Mouse (Mus musculus): ENCODE measurements around the gene Mmp20. TPM values are rescaled to one million over a fixed set of nuclear protein-coding genes. Genes with fewer than 3 reads are reported as not detected.

Mmp20 gene
- polyA plus RNA-seq, 2 experiments, result not detected

DNA sequence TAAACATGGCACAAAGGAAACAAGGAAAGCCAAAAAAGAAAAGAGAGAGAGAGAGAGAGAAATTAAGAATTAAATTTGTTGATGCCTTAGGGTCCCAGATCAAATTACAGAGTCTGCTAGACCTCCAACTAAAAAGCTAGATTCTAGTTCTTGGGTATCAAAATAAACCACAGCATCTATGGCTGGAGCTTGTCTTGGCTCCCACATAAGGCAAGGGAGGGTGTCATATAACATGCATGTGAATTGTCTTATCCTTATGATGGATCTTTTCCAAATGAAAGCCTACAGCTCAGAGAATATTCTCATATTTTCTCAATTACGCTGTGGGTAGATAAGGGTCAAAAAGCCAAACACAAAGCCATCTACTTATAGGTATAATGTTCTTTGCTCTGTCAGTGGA lies 41.6 kb downstream of the Mmp20 start:
- 71% methylated on average over 1 of the region's 1 CpGs for WGBS (ENCODE audit: insufficient replicate concordance)

DNA sequence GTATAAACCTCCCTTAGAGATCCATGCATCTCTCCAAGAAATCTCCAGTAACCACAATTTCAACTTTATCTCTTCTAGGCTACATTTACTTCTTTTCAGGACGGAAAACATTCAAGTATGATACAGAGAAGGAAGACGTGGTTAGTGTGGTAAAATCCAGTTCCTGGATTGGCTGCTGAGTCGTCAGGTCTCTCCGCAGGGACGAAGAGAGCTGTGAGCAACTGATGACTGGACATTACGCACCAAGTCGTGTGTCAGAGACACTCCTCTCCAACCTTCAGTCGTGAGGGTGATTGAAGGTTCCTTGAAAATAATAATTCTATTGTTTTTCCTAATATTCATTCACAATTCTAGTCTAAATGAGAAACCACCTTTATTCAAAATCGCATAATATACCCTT lies 45.0 kb downstream of the Mmp20 start:
- 30% methylated on average over 9 of the region's 9 CpGs for WGBS (ENCODE audit: insufficient replicate concordance)
- no peak overlapping the region for H3K27ac ChIP-seq

More for the DNA sequence above, 41.6 kb downstream of the Mmp20 start:
- no peaks in the 10 kb centered on the region for H3K4me1 ChIP-seq (replicated peaks; ENCODE audit: control insufficient read depth in 2 of 2, insufficient read depth in 2 of 2, low read length in 1 of 2)
- TF ChIP-seq CTCF (IDR thresholded peaks at IDR 0.05; ENCODE audit: low read depth), result no peak
- no peak for TF ChIP-seq EP300 (IDR thresholded peaks at IDR 0.05; ENCODE audit: low read depth)
- no peak overlapping the region for H3K9ac ChIP-seq (replicated peaks)
- H3K36me3 ChIP-seq (replicated peaks; ENCODE audit: control insufficient read depth, insufficient read depth, low read depth), result no peaks in the 10 kb centered on the region
- no peak overlapping the region for H3K4me3 ChIP-seq (ENCODE audit: insufficient read depth in 1 of 2, low read depth in 2 of 2, low read length in 2 of 2)
- no peak for DNase-seq (ENCODE audit: low read depth in 3 of 3, low spot score in 3 of 3)
- no peak for ATAC-seq (ENCODE audit: insufficient read depth)
- H3K27me3 ChIP-seq (ENCODE audit: control insufficient read depth, insufficient read depth, low read length), result no peaks in the 10 kb centered on the region
- H3K9me3 ChIP-seq (ENCODE audit: control insufficient read depth, low read length), result no peaks in the 10 kb centered on the region
- no peak overlapping the region for H3K27ac ChIP-seq
- H3K4me2 ChIP-seq (ENCODE audit: low read depth), result no peak overlapping the region

DNA sequence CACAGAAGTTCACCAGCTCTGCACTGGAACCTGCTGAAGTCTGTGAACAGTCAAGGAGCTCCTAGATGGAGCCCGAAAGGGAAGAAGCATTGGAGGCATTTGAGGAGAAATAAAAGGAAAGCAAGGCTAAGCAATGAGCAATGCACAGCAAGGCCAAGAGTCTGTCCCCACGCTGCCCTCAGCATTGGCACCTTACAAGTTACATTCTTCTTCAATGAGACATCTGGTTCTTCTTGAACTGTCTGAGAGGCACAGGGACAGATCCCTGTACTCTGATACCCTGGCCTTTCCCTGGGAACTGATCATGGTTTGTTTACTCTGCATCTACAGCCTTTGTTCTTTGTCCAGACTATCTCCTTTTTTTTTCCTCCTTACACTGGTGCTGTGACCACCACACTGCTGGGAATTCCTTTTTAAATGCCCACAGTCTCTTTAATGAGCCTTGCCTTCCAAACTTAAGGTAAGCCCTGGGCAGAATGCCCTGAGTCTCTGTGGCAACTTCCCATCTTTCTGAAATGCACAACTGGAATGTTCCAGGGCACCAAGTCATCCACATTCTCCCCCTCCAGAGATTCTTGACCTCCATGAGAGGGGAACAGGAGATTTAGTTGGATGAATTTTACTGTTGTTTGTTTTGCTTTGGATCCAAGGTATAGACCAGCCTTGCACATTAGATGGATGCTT lies 50.3 kb downstream of the Mmp20 start:
- Histone ChIP-seq H3K27ac (no peak overlapping the region), H3K36me3 (replicated peaks; ENCODE audit: control insufficient read depth, insufficient read depth, low read depth) (no peaks in the 10 kb centered on the region), H3K4me1 (replicated peaks; ENCODE audit: control insufficient read depth in 2 of 2, insufficient read depth in 2 of 2, low read length in 1 of 2) (no peaks in the 10 kb centered on the region), H3K9ac (replicated peaks) (no peak overlapping the region), H3K4me2 (ENCODE audit: low read depth) (no peak overlapping the region), H3K9me3 (ENCODE audit: control insufficient read depth, low read length) (no peaks in the 10 kb centered on the region), H3K27me3 (ENCODE audit: control insufficient read depth, insufficient read depth, low read length) (no peaks in the 10 kb centered on the region), H3K4me3 (ENCODE audit: insufficient read depth in 1 of 2, low read depth in 2 of 2, low read length in 2 of 2) (no peak overlapping the region)
- no peak for DNase-seq (ENCODE audit: low read depth in 3 of 3, low spot score in 3 of 3)
- TF ChIP-seq CTCF (IDR thresholded peaks at IDR 0.05; ENCODE audit: low read depth), result no peak
- TF ChIP-seq EP300 (IDR thresholded peaks at IDR 0.05; ENCODE audit: low read depth), result no peak
- 47% methylated on average over 2 of the region's 2 CpGs for WGBS (ENCODE audit: insufficient replicate concordance)
- no peak for ATAC-seq (ENCODE audit: insufficient read depth)

More for the DNA sequence above, 45.0 kb downstream of the Mmp20 start:
- no peaks in the 10 kb centered on the region for H3K36me3 ChIP-seq (replicated peaks; ENCODE audit: control insufficient read depth, insufficient read depth, low read depth)
- H3K9me3 ChIP-seq (ENCODE audit: control insufficient read depth, low read length), result no peaks in the 10 kb centered on the region
- no peaks in the 10 kb centered on the region for H3K4me1 ChIP-seq (replicated peaks; ENCODE audit: control insufficient read depth in 2 of 2, insufficient read depth in 2 of 2, low read length in 1 of 2)
- DNase-seq (ENCODE audit: low read depth in 3 of 3, low spot score in 3 of 3), result no peak
- no peak overlapping the region for H3K4me3 ChIP-seq (ENCODE audit: insufficient read depth in 1 of 2, low read depth in 2 of 2, low read length in 2 of 2)
- H3K4me2 ChIP-seq (ENCODE audit: low read depth), result no peak overlapping the region
- ATAC-seq (ENCODE audit: insufficient read depth), result no peak
- H3K27me3 ChIP-seq (ENCODE audit: control insufficient read depth, insufficient read depth, low read length), result no peaks in the 10 kb centered on the region
- TF ChIP-seq EP300 (IDR thresholded peaks at IDR 0.05; ENCODE audit: low read depth), result no peak
- H3K9ac ChIP-seq (replicated peaks), result no peak overlapping the region

DNA sequence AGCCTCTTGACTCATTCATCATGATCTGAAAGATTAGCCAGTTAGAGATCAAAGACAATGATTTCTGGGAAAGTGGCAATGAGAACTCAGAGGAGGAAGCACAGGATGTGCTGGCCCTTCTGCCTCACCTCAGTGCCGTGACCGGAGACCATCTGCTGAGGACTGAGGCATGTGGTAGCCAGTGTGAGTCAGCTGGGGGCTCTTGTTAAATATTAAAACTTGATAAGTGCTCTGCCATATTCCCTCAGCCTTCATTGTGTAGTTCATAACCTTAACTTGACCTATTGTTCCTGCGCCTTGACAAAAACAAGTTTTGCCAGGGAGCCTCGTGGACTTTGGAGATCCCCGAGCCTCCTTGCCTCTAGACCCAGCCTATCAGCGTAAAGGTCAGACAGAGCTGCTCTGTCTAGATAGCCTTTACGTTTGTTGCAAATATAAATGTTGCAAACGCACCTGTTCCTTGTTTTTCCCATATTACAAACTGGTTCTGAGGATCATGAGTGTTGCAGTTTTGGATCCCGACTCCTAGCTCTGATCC lies 54.1 kb downstream of the Mmp20 start:
- Histone ChIP-seq H3K36me3 (replicated peaks; ENCODE audit: control insufficient read depth, insufficient read depth, low read depth) (no peaks in the 10 kb centered on the region), H3K9ac (replicated peaks) (no peak overlapping the region), H3K4me1 (replicated peaks; ENCODE audit: control insufficient read depth in 2 of 2, insufficient read depth in 2 of 2, low read length in 1 of 2) (no peaks in the 10 kb centered on the region), H3K27me3 (ENCODE audit: control insufficient read depth, insufficient read depth, low read length) (no peaks in the 10 kb centered on the region), H3K27ac (no peak overlapping the region), H3K4me3 (ENCODE audit: insufficient read depth in 1 of 2, low read depth in 2 of 2, low read length in 2 of 2) (no peak overlapping the region), H3K9me3 (ENCODE audit: control insufficient read depth, low read length) (no peaks in the 10 kb centered on the region), H3K4me2 (ENCODE audit: low read depth) (no peak overlapping the region)
- 61% methylated on average over 9 of the region's 9 CpGs for WGBS (ENCODE audit: insufficient replicate concordance)
- ATAC-seq (ENCODE audit: insufficient read depth), result no peak
- no peak for TF ChIP-seq EP300 (IDR thresholded peaks at IDR 0.05; ENCODE audit: low read depth)
- TF ChIP-seq CTCF (IDR thresholded peaks at IDR 0.05; ENCODE audit: low read depth), result no peak
- DNase-seq (ENCODE audit: low read depth in 3 of 3, low spot score in 3 of 3), result no peak

DNA sequence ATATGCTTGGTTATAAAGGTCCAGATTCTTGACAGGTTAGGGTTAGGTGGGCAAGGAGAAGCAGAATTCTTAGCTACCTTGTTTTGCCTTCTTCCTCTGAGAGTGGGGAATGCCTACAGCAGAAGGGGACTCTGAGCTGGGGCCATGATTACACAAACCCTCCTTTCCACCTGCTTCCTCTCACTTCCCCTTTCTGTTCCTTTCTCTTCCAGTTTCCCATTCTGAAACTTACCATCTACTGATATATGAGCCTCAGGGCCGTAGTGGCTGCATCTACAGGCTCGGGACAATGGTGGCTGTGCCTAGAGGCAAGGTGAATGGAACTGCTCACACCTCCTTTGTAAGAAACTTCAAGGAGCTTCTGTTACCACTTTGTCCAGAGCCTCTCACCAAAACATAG lies 58.0 kb downstream of the Mmp20 start:
- Histone ChIP-seq H3K9me3 (ENCODE audit: control insufficient read depth, low read length) (no peaks in the 10 kb centered on the region), H3K4me3 (ENCODE audit: insufficient read depth in 1 of 2, low read depth in 2 of 2, low read length in 2 of 2) (no peak overlapping the region), H3K4me1 (replicated peaks; ENCODE audit: control insufficient read depth in 2 of 2, insufficient read depth in 2 of 2, low read length in 1 of 2) (no peaks in the 10 kb centered on the region), H3K27me3 (ENCODE audit: control insufficient read depth, insufficient read depth, low read length) (no peaks in the 10 kb centered on the region), H3K27ac (no peak overlapping the region), H3K4me2 (ENCODE audit: low read depth) (no peak overlapping the region), H3K9ac (replicated peaks) (no peak overlapping the region), H3K36me3 (replicated peaks; ENCODE audit: control insufficient read depth, insufficient read depth, low read depth) (no peaks in the 10 kb centered on the region)
- 25% methylated on average over 2 of the region's 2 CpGs for WGBS (ENCODE audit: insufficient replicate concordance)
- no peak for TF ChIP-seq EP300 (IDR thresholded peaks at IDR 0.05; ENCODE audit: low read depth)
- no peak for TF ChIP-seq CTCF (IDR thresholded peaks at IDR 0.05; ENCODE audit: low read depth)
- no peak for DNase-seq (ENCODE audit: low read depth in 3 of 3, low spot score in 3 of 3)
- no peak for ATAC-seq (ENCODE audit: insufficient read depth)

All from liver, embryonic 14.5 days (tissue).